Mouse (Mus musculus) bone marrow, adult 2 months (tissue): Measurements from ENCODE around the gene Fam131a. TPM values are rescaled to one million over a fixed set of nuclear protein-coding genes. Genes with fewer than 3 reads are reported as not detected.

Experiments
- H3K27ac ChIP-seq: fragments of 200-500 bp; 2 replicates; pipeline ENCODE4 v1.5.1; 2012; ENCODE audit warnings: low read depth, mild to moderate bottlenecking, control low read depth, inconsistent platforms, low read length; ENCODE audit not compliant: control insufficient read depth, poor library complexity, insufficient read depth
- H3K4me1 ChIP-seq: fragments of 200-500 bp; 2 replicates; pipeline ENCODE4 v1.6.1; 2011; ENCODE audit warnings: low read length; ENCODE audit not compliant: control insufficient read depth, insufficient read depth
- H3K4me3 ChIP-seq: fragments of 200-500 bp; replicated peaks from 2 replicates; pipeline ENCODE3; 2011; ENCODE audit warnings: mild to moderate bottlenecking, low read depth, low read length, control low read depth; ENCODE audit not compliant: control insufficient read depth
- CTCF ChIP-seq: fragments of 200-500 bp; IDR thresholded peaks from 2 replicates; pipeline ENCODE4 v1.5.1; 2011; ENCODE audit warnings: low read length, control low read depth; ENCODE audit not compliant: control insufficient read depth, insufficient read depth
- POLR2A ChIP-seq: fragments of 200-500 bp; IDR thresholded peaks from 2 replicates; pipeline ENCODE4 v1.6.1; 2011; ENCODE audit warnings: low read depth, mild to moderate bottlenecking, control low read depth, low read length, borderline replicate concordance; ENCODE audit not compliant: control insufficient read depth
- WGBS: fragments of 180-500 bp; shearing (Covaris S2); methylation state at CpG from one replicate; pipeline ENCODE4 v1.1.7; 2018; 5-methylcytosine and 5-hydroxymethylcytosine counted together
- polyA plus RNA-seq: library from polyadenylated mRNA; stranded (reverse); fragments of >200 nt; gene quantifications from 2 replicates; pipeline ENCODE4 v1.2.4, GENCODE M21; 2011; ENCODE audit warnings: low replicate concordance; ENCODE audit not compliant: missing spikeins, insufficient read depth, insufficient read length

The Fam131a gene
- polyA plus RNA-seq, 1 experiment: 7.0 TPM

- 70% methylated on average over 3 of the region's 3 CpGs for WGBS
- H3K4me3 ChIP-seq: no peak overlapping the region
- no peak overlapping the region for H3K27ac ChIP-seq
- H3K4me1 ChIP-seq: no peaks in the 10 kb centered on the region; the same call in 1 of the 2 replicates
- no peak for TF ChIP-seq POLR2A
- TF ChIP-seq CTCF: no peak
These were observed 2.3 kb upstream of the Fam131a start for GRCm38 (mm10) chr16:20690774-20691173.

GRCm38 (mm10) chr16:20691617-20692016 lies 1.4 kb upstream of the Fam131a start:
- no peak for TF ChIP-seq CTCF
- TF ChIP-seq POLR2A: no peak
- Histone ChIP-seq H3K4me3 (no peak overlapping the region), H3K4me1 (no peaks in the 10 kb centered on the region; the same call in 1 of the 2 replicates), H3K27ac (no peak overlapping the region)
- 88% methylated on average over 1 of the region's 1 CpGs for WGBS

GRCm38 (mm10) chr16:20692241-20692965 lies 638 bp upstream of the Fam131a start:
- TF ChIP-seq POLR2A: no peak
- TF ChIP-seq CTCF: no peak
- H3K27ac ChIP-seq: no peak overlapping the region
- no peak overlapping the region for H3K4me3 ChIP-seq
- 84% methylated on average over 16 of the region's 16 CpGs for WGBS
- no peaks in the 10 kb centered on the region; the same call in 1 of the 2 replicates for H3K4me1 ChIP-seq

- Histone ChIP-seq H3K4me3 (no peak overlapping the region), H3K4me1 (no peaks in the 10 kb centered on the region; the same call in 1 of the 2 replicates), H3K27ac (no peak overlapping the region)
- TF ChIP-seq POLR2A: no peak
- TF ChIP-seq CTCF: no peak
- 48% methylated on average over 8 of the region's 8 CpGs for WGBS
These were observed 1.7 kb downstream of the Fam131a start for GRCm38 (mm10) chr16:20694781-20695180.

GRCm38 (mm10) chr16:20695622-20696323 lies 2.7 kb downstream of the Fam131a start:
- WGBS: 4% methylated on average over 46 of the region's 46 CpGs
- TF ChIP-seq CTCF (no peak), POLR2A (no peak)
- Histone ChIP-seq H3K4me3 (no peak overlapping the region), H3K27ac (no peak overlapping the region), H3K4me1 (no peaks in the 10 kb centered on the region; the same call in 1 of the 2 replicates)

- WGBS: 83% methylated on average over 5 of the region's 5 CpGs
- no peak overlapping the region for H3K27ac ChIP-seq
- TF ChIP-seq CTCF (no peak), POLR2A (no peak)
- no peak overlapping the region for H3K4me3 ChIP-seq
- H3K4me1 ChIP-seq: no peaks in the 10 kb centered on the region; the same call in none of the 2 replicates
These were observed 6.2 kb downstream of the Fam131a start for GRCm38 (mm10) chr16:20699266-20699665.

- Histone ChIP-seq H3K4me1 (no peaks in the 10 kb centered on the region; the same call in 1 of the 2 replicates), H3K4me3 (no peak overlapping the region), H3K27ac (no peak overlapping the region)
- 79% methylated on average over 5 of the region's 5 CpGs for WGBS
- TF ChIP-seq CTCF (no peak), POLR2A (no peak)
These were observed 7.0 kb downstream of the Fam131a start for GRCm38 (mm10) chr16:20700036-20700435.

GRCm38 (mm10) chr16:20701316-20701715 lies 8.3 kb downstream of the Fam131a start:
- Histone ChIP-seq H3K27ac (no peak overlapping the region; the same call in 1 of the 2 replicates), H3K4me1 (no peaks in the 10 kb centered on the region; the same call in 1 of the 2 replicates), H3K4me3 (no peak overlapping the region)
- WGBS: 83% methylated on average over 7 of the region's 7 CpGs
- TF ChIP-seq POLR2A: no peak

- H3K27ac ChIP-seq: no peak overlapping the region
- WGBS: 53% methylated on average over 12 of the region's 12 CpGs
- TF ChIP-seq CTCF (no peak), POLR2A (no peak)
- H3K4me3 ChIP-seq: no peak overlapping the region
- H3K4me1 ChIP-seq: no peaks in the 10 kb centered on the region; the same call in 1 of the 2 replicates
These were observed 8.9 kb downstream of the Fam131a start for GRCm38 (mm10) chr16:20701729-20702521.
